Mouse (Mus musculus) brain, embryonic 14.5 days (tissue): ENCODE data around the gene Rbpjl.

Source experiments
- CTCF ChIP-seq: fragments of 200-500 bp; IDR thresholded peaks from 2 replicates; pipeline ENCODE4 v1.5.1; 2012; ENCODE audit warnings: inconsistent platforms, mild to moderate bottlenecking, moderate library complexity, borderline replicate concordance; ENCODE audit not compliant: insufficient read depth, insufficient read length; ENCODE audit errors: extremely low read depth
- POLR2A ChIP-seq: fragments of 200-500 bp; IDR thresholded peaks from 2 replicates; pipeline ENCODE4 v1.6.1; 2012; ENCODE audit warnings: mild to moderate bottlenecking, inconsistent platforms, borderline replicate concordance; ENCODE audit not compliant: poor library complexity, insufficient read depth, insufficient read length, severe bottlenecking; ENCODE audit errors: extremely low read depth

GRCm38 (mm10) chr2:164429881-164430615 lies 27.1 kb downstream of the Rbpjl start:
- TF ChIP-seq CTCF: no peak
- no peak for TF ChIP-seq POLR2A
